Mouse (Mus musculus): ENCODE measurements around the gene Traf7.

The Traf7 gene

GRCm38 (mm10) chr17:24530361-24531050 is 2.8 kb upstream of the Traf7 start:
- TF ChIP-seq GATA4 (IDR thresholded peaks at IDR 0.05; ENCODE audit: insufficient replicate concordance, low read length) = no peak

GRCm38 (mm10) chr17:24529883-24530282 is 2.1 kb upstream of the Traf7 start:
- TF ChIP-seq GATA4 (IDR thresholded peaks at IDR 0.05; ENCODE audit: insufficient replicate concordance, low read length) = no peak

GRCm38 (mm10) chr17:24529007-24529451 is 1.3 kb upstream of the Traf7 start:
- TF ChIP-seq GATA4 (IDR thresholded peaks at IDR 0.05; ENCODE audit: insufficient replicate concordance, low read length) = no peak

GRCm38 (mm10) chr17:24528560-24528918 is 801 bp upstream of the Traf7 start:
- no peak for TF ChIP-seq GATA4 (IDR thresholded peaks at IDR 0.05; ENCODE audit: insufficient replicate concordance, low read length)

GRCm38 (mm10) chr17:24527315-24527714 is 423 bp downstream of the Traf7 start:
- peak; percentile 4; the same call in 1 of the 2 replicates for TF ChIP-seq GATA4 (IDR thresholded peaks at IDR 0.05; ENCODE audit: insufficient replicate concordance, low read length)

- TF ChIP-seq GATA4 (IDR thresholded peaks at IDR 0.05; ENCODE audit: insufficient replicate concordance, low read length) = no peak
Observed at GRCm38 (mm10) chr17:24524734-24525133, 3.0 kb downstream of the Traf7 start.

GRCm38 (mm10) chr17:24520450-24520849 is 7.3 kb downstream of the Traf7 start:
- TF ChIP-seq GATA4 (IDR thresholded peaks at IDR 0.05; ENCODE audit: insufficient replicate concordance, low read length) = no peak

GRCm38 (mm10) chr17:24514270-24515257 is 13.2 kb downstream of the Traf7 start:
- no peak for TF ChIP-seq GATA4 (IDR thresholded peaks at IDR 0.05; ENCODE audit: insufficient replicate concordance, low read length)

- no peak for TF ChIP-seq GATA4 (IDR thresholded peaks at IDR 0.05; ENCODE audit: insufficient replicate concordance, low read length)
Observed at GRCm38 (mm10) chr17:24513609-24514008, 14.1 kb downstream of the Traf7 start.

GRCm38 (mm10) chr17:24507806-24508460 is 19.8 kb downstream of the Traf7 start:
- TF ChIP-seq GATA4 (IDR thresholded peaks at IDR 0.05; ENCODE audit: insufficient replicate concordance, low read length) = no peak

- no peak for TF ChIP-seq GATA4 (IDR thresholded peaks at IDR 0.05; ENCODE audit: insufficient replicate concordance, low read length)
Observed at GRCm38 (mm10) chr17:24507129-24507664, 20.5 kb downstream of the Traf7 start.

- no peak for TF ChIP-seq GATA4 (IDR thresholded peaks at IDR 0.05; ENCODE audit: insufficient replicate concordance, low read length)
Observed at GRCm38 (mm10) chr17:24506332-24507070, 21.2 kb downstream of the Traf7 start.

GRCm38 (mm10) chr17:24505286-24505955 is 22.3 kb downstream of the Traf7 start:
- no peak for TF ChIP-seq GATA4 (IDR thresholded peaks at IDR 0.05; ENCODE audit: insufficient replicate concordance, low read length)

- TF ChIP-seq GATA4 (IDR thresholded peaks at IDR 0.05; ENCODE audit: insufficient replicate concordance, low read length) = no peak
Observed at GRCm38 (mm10) chr17:24504085-24504484, 23.7 kb downstream of the Traf7 start.
